Mouse (Mus musculus) kidney, embryonic 15.5 days (tissue): ENCODE measurements around the gene Olfr167. TPM values are rescaled to one million over a fixed set of nuclear protein-coding genes. Genes with fewer than 3 reads are reported as not detected.
"Not testable (repeated sequence)": the region's sequence is repeated elsewhere in the genome, so short reads cannot be mapped to it uniquely, and the experiment has no call there.

Source experiments
- ATAC-seq: fragments of 200-750 bp; cut with Nextera tagmentation; replicated peaks from 2 replicates; pipeline ENCODE4 v1.8.0; 2017; ENCODE audit warnings: moderate TSS enrichment; ENCODE audit not compliant: low FRiP score
- H3K27ac ChIP-seq: fragments of 300-500 bp; sonication (generic); 2 replicates; pipeline ENCODE4 v1.5.1; 2015; ENCODE audit warnings: mild to moderate bottlenecking, inconsistent platforms
- H3K27me3 ChIP-seq: fragments of 300-500 bp; sonication (generic); 2 replicates; pipeline ENCODE4 v1.6.1; 2015; ENCODE audit warnings: inconsistent platforms
- H3K36me3 ChIP-seq: fragments of 300-500 bp; sonication (generic); 2 replicates; pipeline ENCODE4 v1.6.1; 2015; ENCODE audit warnings: inconsistent platforms
- H3K4me1 ChIP-seq: fragments of 300-500 bp; sonication (generic); 2 replicates; pipeline ENCODE4 v1.6.1; 2015; ENCODE audit warnings: inconsistent platforms
- H3K4me2 ChIP-seq: fragments of 300-500 bp; sonication (generic); 2 replicates; pipeline ENCODE4 v1.6.1; 2015; ENCODE audit warnings: moderate library complexity, mild to moderate bottlenecking, inconsistent platforms
- H3K4me3 ChIP-seq: fragments of 300-500 bp; sonication (generic); replicated peaks from 2 replicates; pipeline ENCODE4 v1.5.1; 2015; ENCODE audit warnings: mild to moderate bottlenecking, inconsistent platforms
- H3K9ac ChIP-seq: fragments of 300-500 bp; sonication (generic); 2 replicates; pipeline ENCODE4 v1.6.1; 2015; ENCODE audit warnings: mild to moderate bottlenecking, inconsistent platforms
- H3K9me3 ChIP-seq: fragments of 300-500 bp; sonication (generic); replicated peaks from 2 replicates; pipeline ENCODE4 v1.6.1; 2016; ENCODE audit warnings: inconsistent platforms
- WGBS: fragments of 180-500 bp; shearing (Covaris S2); methylation state at CpG from one replicate; pipeline ENCODE4 v1.1.7; 2015; ENCODE audit warnings: mixed read lengths; 5-methylcytosine and 5-hydroxymethylcytosine counted together
- polyA plus RNA-seq: library from polyadenylated mRNA; unstranded; fragments of >200 nt; fragmentation: Nextera tagmentation; extraction: Ambion mirVana; gene quantifications from 2 replicates; pipeline ENCODE4 v1.2.1, GENCODE M21; 2015

Olfr167 gene
- not detected in 2 replicates for polyA plus RNA-seq

DNA sequence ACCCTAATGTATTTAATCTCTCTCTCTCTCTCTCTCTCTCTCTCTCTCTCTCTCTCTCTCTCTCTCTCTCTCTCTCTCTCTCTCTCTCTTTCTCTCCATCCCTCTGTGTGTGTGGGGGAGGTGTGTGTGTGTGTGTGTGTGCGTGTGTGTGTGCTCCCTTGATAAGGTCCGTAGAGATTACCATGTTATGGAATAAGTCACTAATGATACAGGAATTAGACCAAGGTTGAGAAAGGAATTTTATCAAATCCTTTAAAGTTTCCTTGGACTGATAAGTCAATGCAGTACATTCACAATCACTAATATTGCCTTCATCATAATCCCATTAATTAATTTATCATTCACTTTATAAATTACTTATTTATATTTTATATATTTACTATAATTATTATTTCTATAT is at the start of gene Olfr167:
Olfr167 (minus strand) TSS at position 101 of the 400 bp plus-strand sequence.
- H3K9me3 ChIP-seq, result no peaks in the 10 kb centered on the region
- H3K27ac ChIP-seq, result no peak within 1 kb of the TSS
- no peak for ATAC-seq
- 94% methylated on average over 2 of the region's 2 CpGs for WGBS
- H3K27me3 ChIP-seq, result no peaks in the 10 kb centered on the region
- H3K9ac ChIP-seq, result no peak within 1 kb of the TSS
- H3K4me3 ChIP-seq, result no peak within 1 kb of the TSS
- H3K4me2 ChIP-seq, result no peak within 1 kb of the TSS
- no peaks in the 10 kb centered on the region for H3K36me3 ChIP-seq
- no peaks in the 10 kb centered on the region for H3K4me1 ChIP-seq

DNA sequence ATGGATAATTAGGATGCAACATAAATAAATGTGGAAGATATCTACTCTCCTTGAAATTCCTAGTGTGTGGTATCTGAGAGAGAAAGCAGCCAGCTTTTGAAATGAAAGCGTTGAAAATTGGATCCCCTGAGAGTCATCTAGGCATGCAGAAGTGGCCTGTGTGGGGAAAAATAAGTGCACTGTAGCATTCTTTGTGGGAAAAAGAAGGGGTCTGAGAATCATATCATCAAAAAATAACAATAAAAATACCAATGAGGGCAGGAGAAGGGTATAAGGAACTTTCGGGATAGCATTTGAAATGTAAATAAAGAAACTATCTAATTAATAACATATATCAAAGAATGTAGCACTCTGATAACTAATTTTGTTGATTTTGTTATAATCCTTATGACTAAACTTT is 49.6 kb upstream of the Olfr167 start, which contains the start of gene Olfr169:
Olfr169 (minus strand) TSS at position 101 of the 400 bp plus-strand sequence.
- 85% methylated on average over 2 of the region's 2 CpGs for WGBS
- not testable (repeated sequence) for H3K27me3 ChIP-seq

DNA sequence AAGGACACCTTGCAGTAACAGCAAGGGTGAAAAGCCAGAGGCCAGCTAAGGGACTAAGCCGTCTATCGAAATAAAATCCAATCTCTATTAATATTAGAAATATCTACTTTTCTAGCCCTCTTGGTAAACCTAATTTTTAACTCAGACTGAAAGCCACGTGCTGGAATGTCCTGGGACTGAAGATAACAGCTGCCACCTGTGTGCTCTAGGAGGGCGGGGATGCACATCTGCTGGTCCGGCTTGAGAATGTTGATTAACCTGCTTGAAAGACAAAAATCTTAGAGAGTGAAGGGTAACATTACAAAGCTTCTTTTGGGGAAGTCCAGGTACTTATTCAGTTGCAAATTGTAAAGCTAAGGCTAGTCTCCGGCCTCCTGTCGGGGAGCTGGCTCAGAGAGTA is 31.4 kb upstream of the Olfr167 start:
- not testable (repeated sequence) for ATAC-seq, H3K27me3 ChIP-seq, H3K4me2 ChIP-seq, H3K9ac ChIP-seq, H3K4me3 ChIP-seq, H3K36me3 ChIP-seq, H3K9me3 ChIP-seq, H3K4me1 ChIP-seq, H3K27ac ChIP-seq
- 84% methylated on average over 7 of the region's 7 CpGs for WGBS

More for the DNA sequence above, 49.6 kb upstream of the Olfr167 start, which contains the start of gene Olfr169:
- not testable (repeated sequence) for H3K9ac ChIP-seq, H3K27ac ChIP-seq, H3K4me2 ChIP-seq, ATAC-seq, H3K4me3 ChIP-seq, H3K36me3 ChIP-seq, H3K9me3 ChIP-seq, H3K4me1 ChIP-seq

DNA sequence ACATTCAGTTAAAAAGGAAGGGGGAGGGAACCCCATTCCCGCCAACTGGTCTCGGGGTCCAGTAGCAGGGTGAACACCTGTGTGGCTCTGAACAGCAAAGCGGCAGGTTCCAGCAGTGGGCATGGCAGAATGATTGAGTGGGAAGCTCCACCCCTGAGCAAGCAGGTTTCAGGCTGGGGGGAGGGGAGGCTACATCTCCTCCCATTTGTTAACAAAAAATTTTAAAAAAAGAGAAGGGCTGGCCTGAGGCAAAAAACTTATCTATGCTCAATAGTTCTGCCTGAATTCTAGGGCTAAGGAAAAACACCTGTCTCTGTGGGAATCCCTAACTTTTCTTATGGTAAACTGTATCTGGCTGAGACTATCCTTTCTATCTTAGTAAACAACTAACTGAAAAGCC is 30.2 kb upstream of the Olfr167 start:
- H3K4me2 ChIP-seq, H3K36me3 ChIP-seq, H3K9ac ChIP-seq, H3K27me3 ChIP-seq, H3K4me1 ChIP-seq, H3K4me3 ChIP-seq, ATAC-seq, H3K9me3 ChIP-seq, H3K27ac ChIP-seq: not testable (repeated sequence)
- 92% methylated on average over 3 of the region's 3 CpGs for WGBS

DNA sequence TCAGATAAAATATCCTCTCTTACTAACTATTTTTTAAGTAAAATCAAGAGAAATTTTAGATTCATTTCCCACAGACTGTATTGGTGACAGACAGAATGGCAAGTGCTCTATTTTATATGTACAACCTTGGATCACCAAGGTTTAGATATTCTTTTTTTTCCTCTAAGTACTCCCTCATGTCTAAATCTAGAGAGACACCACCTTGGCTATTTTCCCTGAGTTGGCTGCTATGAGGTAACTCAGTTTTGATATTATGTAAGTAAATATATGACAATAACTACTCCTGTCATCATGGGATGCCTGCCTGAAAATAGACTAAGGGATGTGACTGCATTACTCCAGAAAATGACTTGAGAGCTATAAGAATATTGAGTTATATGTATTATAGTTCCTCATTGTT is 13.4 kb upstream of the Olfr167 start, which contains the start of gene Olfr168:
Olfr168 (minus strand) TSS at position 101 of the 400 bp plus-strand sequence.
- H3K4me1 ChIP-seq, result no peaks in the 10 kb centered on the region
- ATAC-seq, result no peak
- no peak within 1 kb of the TSS for H3K4me2 ChIP-seq
- no peaks in the 10 kb centered on the region for H3K36me3 ChIP-seq
- no peak within 1 kb of the TSS for H3K27ac ChIP-seq
- no peaks in the 10 kb centered on the region for H3K9me3 ChIP-seq
- H3K9ac ChIP-seq, result no peak within 1 kb of the TSS
- no peaks in the 10 kb centered on the region for H3K27me3 ChIP-seq
- H3K4me3 ChIP-seq, result no peak within 1 kb of the TSS

DNA sequence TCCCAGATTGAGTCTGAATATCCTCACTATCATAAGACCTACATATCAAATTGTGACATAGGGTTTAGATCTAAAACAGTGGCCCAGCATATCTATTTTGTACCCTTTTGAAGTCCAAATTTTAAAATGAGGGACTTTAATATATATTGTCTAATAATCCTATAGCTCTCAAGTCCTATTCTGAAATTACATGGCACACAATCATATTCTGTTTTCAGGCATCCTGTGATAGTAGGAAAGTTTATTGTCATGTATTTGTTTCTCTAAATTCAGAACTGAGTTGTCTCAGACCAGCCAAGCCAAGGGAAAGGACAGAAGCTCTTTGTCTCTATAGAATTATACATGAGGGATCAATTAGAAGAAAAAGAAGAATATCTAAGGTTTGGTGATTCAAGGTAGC is 38.7 kb downstream of the Olfr167 start, which contains the start of gene Olfr166:
Olfr166 (plus strand) TSS at position 301 of the 400 bp plus-strand sequence.
- Histone ChIP-seq H3K27ac (no peak within 1 kb of the TSS), H3K27me3 (no peaks in the 10 kb centered on the region), H3K4me2 (no peak within 1 kb of the TSS), H3K9me3 (no peaks in the 10 kb centered on the region), H3K36me3 (no peaks in the 10 kb centered on the region), H3K9ac (no peak within 1 kb of the TSS), H3K4me1 (no peaks in the 10 kb centered on the region), H3K4me3 (no peak within 1 kb of the TSS)
- ATAC-seq, result no peak

DNA sequence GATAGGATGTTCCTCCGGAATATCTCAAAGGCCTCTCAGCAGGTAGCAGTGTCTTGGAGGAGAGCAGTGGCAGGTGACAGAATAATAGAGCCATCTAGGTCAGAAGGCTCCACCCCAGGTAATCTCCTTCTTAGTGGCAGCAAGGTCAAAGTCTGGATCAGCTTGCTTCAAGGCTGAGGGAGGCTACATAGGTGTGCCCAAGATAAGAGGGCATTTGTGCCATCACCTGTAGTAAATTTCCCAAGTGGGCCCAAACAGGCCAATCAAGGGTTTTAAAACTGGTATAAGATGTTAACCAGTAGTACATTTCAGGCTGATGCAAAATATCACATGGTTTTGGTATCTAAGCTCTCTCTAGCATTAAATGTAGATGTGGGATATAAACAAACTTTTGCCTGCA is 57.7 kb downstream of the Olfr167 start:
- no peak overlapping the region for H3K4me3 ChIP-seq
- no peaks in the 10 kb centered on the region for H3K4me1 ChIP-seq
- 93% methylated on average over 1 of the region's 1 CpGs for WGBS
- H3K27ac ChIP-seq, result no peak overlapping the region
- no peak for ATAC-seq
- no peak overlapping the region for H3K4me2 ChIP-seq
- H3K9ac ChIP-seq, result no peak overlapping the region
- H3K36me3 ChIP-seq, result no peaks in the 10 kb centered on the region
- no peaks in the 10 kb centered on the region for H3K9me3 ChIP-seq
- no peaks in the 10 kb centered on the region for H3K27me3 ChIP-seq

Other genes starting within 250 kb of the Olfr167 start
- gene Olfr164, start 208.2 kb downstream of the Olfr167 start, polyA plus RNA-seq, result not detected in 2 replicates
- not detected in 2 replicates for gene Olfr165, start 99.1 kb downstream of the Olfr167 start, polyA plus RNA-seq
- not detected in 2 replicates for gene Olfr166, start 38.6 kb downstream of the Olfr167 start, polyA plus RNA-seq
- gene Olfr168, start 13.3 kb upstream of the Olfr167 start, polyA plus RNA-seq, result not detected in 2 replicates
- not detected in 2 replicates for gene Olfr169, start 49.5 kb upstream of the Olfr167 start, polyA plus RNA-seq
- not detected in 2 replicates for gene Olfr170, start 89.6 kb upstream of the Olfr167 start, polyA plus RNA-seq
- not detected in 2 replicates for gene Olfr171, start 107.7 kb upstream of the Olfr167 start, polyA plus RNA-seq
- gene Lamp3, start 184.1 kb upstream of the Olfr167 start, polyA plus RNA-seq, result not detected in 2 replicates
- gene B3gnt5, start 237.9 kb upstream of the Olfr167 start, polyA plus RNA-seq, result 12.3 and 16.4 TPM in 2 replicates